Mouse (Mus musculus) urinary bladder, postnatal 10 days (tissue): ENCODE results near the gene Stx1a.

Source experiments
- DNase-seq: peaks from one replicate; pipeline ENCODE4 v3.0.0; 2022; ENCODE audit warnings: low spot score

Gene Stx1a

DNA sequence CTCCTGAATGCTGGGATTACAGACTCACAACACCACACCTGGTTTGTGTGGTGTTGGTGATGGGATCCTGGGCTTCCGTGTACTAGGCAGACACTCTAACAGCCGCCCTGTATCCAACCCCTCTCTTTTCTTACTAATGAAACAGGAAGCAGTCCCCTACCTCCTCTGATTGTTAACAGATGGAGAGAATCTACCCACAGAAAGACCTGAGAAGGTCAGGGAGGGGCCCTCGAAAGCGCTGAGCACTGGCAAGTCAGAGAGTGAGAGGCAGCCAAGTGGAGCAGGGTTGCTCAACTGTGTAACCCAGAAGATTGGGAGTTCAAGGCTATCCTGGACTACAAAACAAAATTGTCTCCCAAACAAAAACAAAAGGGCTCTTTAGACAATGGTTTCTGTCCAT is 63.6 kb downstream of the Stx1a start:
- no peak for DNase-seq

DNA sequence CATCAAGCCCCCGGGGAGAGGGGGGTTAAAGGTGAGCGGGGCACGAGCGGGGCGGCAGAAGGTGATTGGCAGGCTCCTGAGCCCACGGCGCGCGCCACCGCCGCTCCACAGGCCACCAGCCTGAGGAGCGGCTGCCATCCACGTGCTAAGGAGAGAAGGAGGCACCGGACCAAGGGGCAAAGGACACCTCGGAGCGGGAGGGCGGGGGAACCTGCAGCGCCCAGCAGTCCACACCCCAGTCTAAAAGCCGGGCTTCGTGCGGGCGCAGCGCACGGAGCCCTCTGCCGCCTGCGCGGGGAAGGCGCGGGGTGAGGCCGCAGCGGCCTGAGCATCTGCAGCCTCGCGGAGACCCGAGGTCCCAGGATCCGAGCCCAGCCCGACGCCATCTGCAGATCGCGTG is 66.4 kb downstream of the Stx1a start, which contains the start of gene Mlxipl:
Gene Mlxipl (plus strand): TSS at position 238 of the 400 bp plus-strand sequence.
- no peak for DNase-seq
